Mouse (Mus musculus): Measurements from ENCODE around the gene Coq8a.

DNA sequence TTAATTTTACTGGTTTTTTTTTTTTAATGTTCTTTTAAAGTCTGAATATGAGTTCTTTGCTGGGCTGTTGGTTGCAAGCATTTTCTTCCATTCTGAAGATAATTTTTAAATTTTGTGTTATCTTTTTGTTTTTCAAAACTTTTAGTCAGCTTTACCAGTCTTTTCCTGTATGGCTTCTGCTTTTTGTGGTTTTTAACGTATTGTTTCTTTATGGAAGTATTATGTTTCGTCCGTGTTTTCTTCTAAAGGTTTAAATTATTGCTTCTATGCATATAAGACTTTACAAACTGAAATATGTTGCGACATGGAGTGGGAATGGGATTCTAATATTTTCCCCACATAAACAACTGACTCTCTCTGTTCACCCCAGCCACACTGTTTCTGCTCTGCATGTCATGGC lies 67.2 kb downstream of the Coq8a start:
- TF ChIP-seq CTCF (conservative IDR thresholded peaks at IDR 0.05; ENCODE audit: insufficient read depth, insufficient read length, low read depth, low read length) (no peak), POLR2A (IDR thresholded peaks at IDR 0.05; ENCODE audit: low read depth, low read length) (no peak)
